In the genomic region with DNA sequence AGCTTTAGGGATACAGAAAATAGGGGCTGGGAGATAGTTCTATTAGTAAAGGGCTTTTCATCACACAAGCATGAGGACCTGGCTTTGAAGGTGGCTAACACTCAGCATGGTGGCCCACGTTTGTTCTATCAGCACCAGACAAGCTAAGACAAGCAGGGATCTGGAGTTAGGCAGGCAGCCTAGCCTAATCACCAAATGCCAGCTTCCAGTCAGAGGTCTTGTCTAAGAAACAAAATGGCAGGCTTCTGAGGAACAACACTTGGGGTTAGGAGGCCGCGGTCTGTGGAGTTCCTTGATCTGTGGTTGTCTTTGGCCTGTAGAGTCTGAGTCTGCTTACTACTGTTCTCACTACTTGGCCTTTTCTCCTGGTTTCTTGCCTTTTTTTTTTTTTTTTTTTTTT, we compare ENCODE assay signal across 11 mouse cellular contexts. TPM values are rescaled to one million over a fixed set of nuclear protein-coding genes. Genes with fewer than 3 reads are reported as not detected.
DNase-seq lines count a peak whose midpoint lies in the region; ATAC-seq and TF ChIP-seq lines count a peak whose summit lies in the region.
"Had no signal": no experiment of that assay in that cellular context is flagged by ENCODE, and none has a peak within 500 bp of the region (broad histone marks: within the 10 kb centered on the region; RNA-seq: fewer than 3 reads in every experiment).

No protein-coding gene starts in this region.

- peak overlapping the region; percentile 60; the same call in 1 of the 2 replicates for H3K4me2 ChIP-seq in kidney, embryonic 16.5 days (replicated peaks; ENCODE audit: low read depth, low read length)
- peak overlapping the region; percentile 52 for H3K4me2 ChIP-seq in hindbrain, postnatal 0 days (ENCODE audit: low read depth, low read length)
- peak overlapping the region; percentile 55; the same call in 1 of the 2 replicates for H3K4me2 ChIP-seq in neural tube, embryonic 14.5 days (ENCODE audit: low read depth, low read length)

- no peak for ATAC-seq in kidney, embryonic 16.5 days (ENCODE audit: low FRiP score, low TSS enrichment)
- ATAC-seq in hindbrain, postnatal 0 days: no peak
- no peak for ATAC-seq in neural tube, embryonic 14.5 days (ENCODE audit: low read depth)

- no peak overlapping the region; the same call in 1 of the 2 replicates for H3K4me3 ChIP-seq in kidney, embryonic 16.5 days (ENCODE audit: low read length)
- no peak overlapping the region for H3K4me3 ChIP-seq in embryonic fibroblast, embryonic 13.5 days (ENCODE audit: insufficient read depth, low read length)
- no peak overlapping the region for H3K4me3 ChIP-seq in hindbrain, postnatal 0 days (ENCODE audit: low read length)
- H3K4me3 ChIP-seq in neural tube, embryonic 14.5 days (ENCODE audit: low read depth, low read length): no peak overlapping the region

- peak overlapping the region; percentile 85 for H3K27ac ChIP-seq in kidney, embryonic 16.5 days (ENCODE audit: low read length)
- peak overlapping the region; percentile 58; the same call in 1 of the 2 replicates for H3K27ac ChIP-seq in embryonic fibroblast, embryonic 13.5 days (ENCODE audit: insufficient read depth, low read length)
- H3K27ac ChIP-seq in hindbrain, postnatal 0 days: peak overlapping the region; percentile 80
- H3K27ac ChIP-seq in neural tube, embryonic 14.5 days (ENCODE audit: low read depth, low read length): peak overlapping the region; percentile 87; the same call in 1 of the 2 replicates

- WGBS in kidney, embryonic 16.5 days: 95% methylated on average over 3 of the region's 3 CpGs
- WGBS in hindbrain, postnatal 0 days: 86% methylated on average over 3 of the region's 3 CpGs
- 98% methylated on average over 3 of the region's 3 CpGs for WGBS in neural tube, embryonic 14.5 days

- peaks cover 30% of the 10 kb centered on the region for H3K4me1 ChIP-seq in kidney, embryonic 16.5 days (ENCODE audit: insufficient read depth, low read length)
- peaks cover 5% of the 10 kb centered on the region; the same call in 1 of the 2 replicates for H3K4me1 ChIP-seq in embryonic fibroblast, embryonic 13.5 days (ENCODE audit: control insufficient read depth, insufficient read depth, low read length)
- peaks cover 9% of the 10 kb centered on the region for H3K4me1 ChIP-seq in hindbrain, postnatal 0 days (ENCODE audit: insufficient read depth, low read length)
- peaks cover 16% of the 10 kb centered on the region; the same call in 1 of the 2 replicates for H3K4me1 ChIP-seq in neural tube, embryonic 14.5 days (ENCODE audit: control insufficient read depth, insufficient read depth, low read length)

- no peaks in the 10 kb centered on the region for H3K27me3 ChIP-seq in kidney, embryonic 16.5 days (ENCODE audit: insufficient read depth, low read length)
- H3K27me3 ChIP-seq in hindbrain, postnatal 0 days (ENCODE audit: insufficient read depth, low read length): no peaks in the 10 kb centered on the region
- H3K27me3 ChIP-seq in neural tube, embryonic 14.5 days (ENCODE audit: control insufficient read depth, insufficient read depth, low read length): no peaks in the 10 kb centered on the region

- H3K9ac ChIP-seq in kidney, embryonic 16.5 days (replicated peaks; ENCODE audit: low read length): peak overlapping the region; percentile 72
- no peak overlapping the region for H3K9ac ChIP-seq in hindbrain, postnatal 0 days (replicated peaks; ENCODE audit: low read length)
- H3K9ac ChIP-seq in neural tube, embryonic 14.5 days (replicated peaks; ENCODE audit: low read depth, low read length): no peak overlapping the region

- no peaks in the 10 kb centered on the region for H3K9me3 ChIP-seq in kidney, embryonic 16.5 days (ENCODE audit: low read length)
- H3K9me3 ChIP-seq in hindbrain, postnatal 0 days (ENCODE audit: low read length): no peaks in the 10 kb centered on the region
- no peaks in the 10 kb centered on the region for H3K9me3 ChIP-seq in neural tube, embryonic 14.5 days (ENCODE audit: control insufficient read depth, low read length)
- H3K9me3 ChIP-seq: G1E had no signal

- DNase-seq in kidney, postnatal 25 days: no peak
- DNase-seq in hindbrain, postnatal 0 days (ENCODE audit: low spot score): no peak
- DNase-seq in gastrocnemius, postnatal 4 days (ENCODE audit: low spot score in 2 of 2): no peak
- DNase-seq in layer of hippocampus, adult 8-10 months (ENCODE audit: low spot score in 2 of 2): no peak
- DNase-seq in adrenal gland, postnatal 10 days: no peak
- DNase-seq: thymus, postnatal 4 days had no signal

- no peaks in the 10 kb centered on the region for H3K36me3 ChIP-seq in kidney, embryonic 16.5 days (ENCODE audit: insufficient read depth, low read length)
- no peaks in the 10 kb centered on the region for H3K36me3 ChIP-seq in hindbrain, postnatal 0 days (ENCODE audit: insufficient read depth, low read length)
- no peaks in the 10 kb centered on the region for H3K36me3 ChIP-seq in neural tube, embryonic 14.5 days (ENCODE audit: control insufficient read depth, insufficient read depth, low read length)
- H3K36me3 ChIP-seq: G1E had no signal

- no peak for TF ChIP-seq CTCF in embryonic fibroblast, embryonic 13.5 days (IDR thresholded peaks at IDR 0.05; ENCODE audit: borderline replicate concordance, insufficient read depth, low read length)
- no peak for TF ChIP-seq CTCF in hindbrain, postnatal 0 days (IDR thresholded peaks at IDR 0.05; ENCODE audit: low read depth)

- TF ChIP-seq POLR2A in embryonic fibroblast, embryonic 13.5 days (IDR thresholded peaks at IDR 0.05; ENCODE audit: low read depth, low read length): no peak

RNA-seq across cellular contexts. Expression of gene Cc2d2a, which starts 0.6 kb away (rescaled TPM):
- polyA plus RNA-seq in kidney, embryonic 16.5 days (2015; fragmentation: Nextera tagmentation; extraction: Ambion mirVana): 14.6 and 16.2 TPM in 2 replicates
- 13.3 and 16.2 TPM in 2 replicates for polyA plus RNA-seq in embryonic fibroblast, embryonic 13.5 days (2011; ENCODE audit: insufficient read length, low read depth, missing spikeins)
- total RNA-seq in hindbrain, postnatal 0 days (2014; rRNA removed): 5.6 and 6.6 TPM in 2 replicates
- polyA plus RNA-seq in hindbrain, postnatal 0 days (2015; fragmentation: Nextera tagmentation; extraction: Ambion mirVana): 5.1 and 7.6 TPM in 2 replicates
- polyA plus RNA-seq in neural tube, embryonic 14.5 days (2014; fragmentation: Nextera tagmentation; extraction: Ambion mirVana): 7.2 and 8.6 TPM in 2 replicates
- total RNA-seq in gastrocnemius, postnatal 4 days (2021): 10 to 100 TPM; 15.3 to 17.5 TPM
- 10 to 100 TPM; 19.5 to 26.2 (median 21.2) TPM for total RNA-seq in layer of hippocampus, adult 8-10 months (2022)
- total RNA-seq in adrenal gland, postnatal 10 days (2021): 10 to 100 TPM; 16.2 to 21.2 TPM
- total RNA-seq: G1E; neutrophil, adult 5-6 weeks had no signal
- polyA plus RNA-seq: G1E had no signal
